Mouse (Mus musculus) heart, postnatal 0 days (tissue): ENCODE results near the gene Ppp1r37. TPM values are rescaled to one million over a fixed set of nuclear protein-coding genes. Genes with fewer than 3 reads are reported as not detected.

Experiments used
- ATAC-seq: fragments of 200-750 bp; cut with Nextera tagmentation; 2 replicates; pipeline ENCODE4 v1.8.0; 2017; ENCODE audit warnings: low read depth, moderate number of reproducible peaks, moderate library complexity; ENCODE audit not compliant: insufficient read depth
- DNase-seq: peaks from one replicate; pipeline ENCODE4 v3.0.0-alpha.2; 2016; ENCODE audit warnings: low spot score
- H3K27ac ChIP-seq: fragments of 300-500 bp; sonication (generic); 2 replicates; pipeline ENCODE4 v1.5.1; 2014; ENCODE audit warnings: low read depth, mild to moderate bottlenecking
- H3K27me3 ChIP-seq: fragments of 300-500 bp; sonication (generic); 2 replicates; pipeline ENCODE4 v1.6.1; 2014; ENCODE audit warnings: low read length, mixed read lengths; ENCODE audit not compliant: control insufficient read depth, insufficient read depth
- H3K36me3 ChIP-seq: fragments of 300-500 bp; sonication (generic); replicated peaks from 2 replicates; pipeline ENCODE4 v1.6.1; 2014; ENCODE audit warnings: low read length, mixed read lengths; ENCODE audit not compliant: control insufficient read depth, insufficient read depth
- H3K4me1 ChIP-seq: fragments of 300-500 bp; sonication (generic); 2 replicates; pipeline ENCODE4 v1.6.1; 2014; ENCODE audit warnings: antibody characterized with exemption; ENCODE audit not compliant: control insufficient read depth, insufficient read depth
- H3K4me2 ChIP-seq: fragments of 300-500 bp; sonication (generic); 2 replicates; pipeline ENCODE4 v1.6.1; 2014; ENCODE audit warnings: low read depth, mild to moderate bottlenecking, low read length, moderate library complexity
- H3K4me3 ChIP-seq: fragments of 300-500 bp; sonication (generic); 2 replicates; pipeline ENCODE4 v1.5.1; 2014; ENCODE audit warnings: low read depth, low read length
- H3K9ac ChIP-seq: fragments of 300-500 bp; sonication (generic); replicated peaks from 2 replicates; pipeline ENCODE4 v1.6.1; 2014; ENCODE audit warnings: low read depth, low read length, mixed read lengths
- H3K9me3 ChIP-seq: fragments of 300-500 bp; sonication (generic); replicated peaks from 2 replicates; pipeline ENCODE4 v1.6.1; 2016; ENCODE audit warnings: low read length; ENCODE audit not compliant: control insufficient read depth
- CTCF ChIP-seq: IDR thresholded peaks from 2 replicates; pipeline ENCODE4 v1.5.1; 2016; ENCODE audit warnings: antibody characterized with exemption, control low read depth, low read depth
- EP300 ChIP-seq: IDR thresholded peaks from 2 replicates; pipeline ENCODE4 v1.6.1; 2016; ENCODE audit warnings: antibody characterized with exemption, low read depth
- WGBS: fragments of 180-500 bp; shearing (Covaris S2); extraction: QIAGEN DNeasy Blood & Tissue Kit; methylation state at CpG from one replicate; pipeline ENCODE4 v1.1.7; 2014; 5-methylcytosine and 5-hydroxymethylcytosine counted together
- polyA plus RNA-seq: library from polyadenylated mRNA; unstranded; fragments of >200 nt; fragmentation: Nextera tagmentation; extraction: Ambion mirVana; gene quantifications from 2 replicates; pipeline ENCODE4 v1.2.1, GENCODE M21; 2015
- total RNA-seq: library from RNA; depleted of rRNA; stranded (reverse); fragments of >200 nt; gene quantifications from 2 replicates; pipeline ENCODE4 v1.2.3, GENCODE M21; 2014; ENCODE audit warnings: low replicate concordance

Ppp1r37 gene
- total and polyA plus RNA-seq, 2 experiments from 2014 or later = 12.6 to 40.6 TPM

GRCm38 (mm10) chr7:19509786-19510185 lies 53.1 kb downstream of the Ppp1r37 start:
- peaks cover 17% of the 10 kb centered on the region; the same call in 1 of the 2 replicates for H3K4me1 ChIP-seq
- H3K9ac ChIP-seq = no peak overlapping the region
- WGBS = 88% methylated on average over 7 of the region's 7 CpGs
- H3K27ac ChIP-seq = peak overlapping the region; percentile 76
- no peaks in the 10 kb centered on the region for H3K27me3 ChIP-seq
- DNase-seq (no peak), ATAC-seq (no peak)
- no peaks in the 10 kb centered on the region for H3K36me3 ChIP-seq
- no peak for TF ChIP-seq EP300
- TF ChIP-seq CTCF = no peak
- H3K4me2 ChIP-seq = peak overlapping the region; percentile 76; the same call in 1 of the 2 replicates
- H3K9me3 ChIP-seq = no peaks in the 10 kb centered on the region
- H3K4me3 ChIP-seq = no peak overlapping the region

GRCm38 (mm10) chr7:19508924-19509568 lies 53.8 kb downstream of the Ppp1r37 start:
- H3K4me1 ChIP-seq = peaks cover 17% of the 10 kb centered on the region; the same call in 1 of the 2 replicates
- WGBS = 3% methylated on average over 15 of the region's 15 CpGs
- H3K4me2 ChIP-seq = peak overlapping the region; percentile 76
- TF ChIP-seq CTCF (no peak), EP300 (no peak)
- H3K36me3 ChIP-seq = no peaks in the 10 kb centered on the region
- H3K9me3 ChIP-seq = no peaks in the 10 kb centered on the region
- no peaks in the 10 kb centered on the region for H3K27me3 ChIP-seq
- peak; percentile 25; the same call in 1 of the 2 replicates for ATAC-seq
- peak overlapping the region; percentile 61 for H3K9ac ChIP-seq
- H3K27ac ChIP-seq = peak overlapping the region; percentile 76
- H3K4me3 ChIP-seq = peak overlapping the region; percentile 62
- peak; percentile 32 for DNase-seq

- H3K27me3 ChIP-seq = no peaks in the 10 kb centered on the region
- peak within 1 kb of the TSS; percentile 61 for H3K9ac ChIP-seq
- under 1% methylated on average over 56 of the region's 56 CpGs for WGBS
- H3K27ac ChIP-seq = peak within 1 kb of the TSS; percentile 76
- ATAC-seq (peak; percentile 95), DNase-seq (peak; percentile 93)
- peaks cover 17% of the 10 kb centered on the region; the same call in 1 of the 2 replicates for H3K4me1 ChIP-seq
- H3K9me3 ChIP-seq = no peaks in the 10 kb centered on the region
- no peaks in the 10 kb centered on the region for H3K36me3 ChIP-seq
- peak within 1 kb of the TSS; percentile 62 for H3K4me3 ChIP-seq
- H3K4me2 ChIP-seq = peak within 1 kb of the TSS; percentile 76
- no peak for TF ChIP-seq CTCF
- peak; percentile 2; the same call in 1 of the 2 replicates for TF ChIP-seq EP300
Observed at GRCm38 (mm10) chr7:19508150-19508923, 54.5 kb downstream of the Ppp1r37 start, which contains the start of the genes Bloc1s3 and Trappc6a. Gene Bloc1s3, minus strand, starts transcription at chr7:19508367. Gene Trappc6a, plus strand, starts transcription at chr7:19508395.

DNA sequence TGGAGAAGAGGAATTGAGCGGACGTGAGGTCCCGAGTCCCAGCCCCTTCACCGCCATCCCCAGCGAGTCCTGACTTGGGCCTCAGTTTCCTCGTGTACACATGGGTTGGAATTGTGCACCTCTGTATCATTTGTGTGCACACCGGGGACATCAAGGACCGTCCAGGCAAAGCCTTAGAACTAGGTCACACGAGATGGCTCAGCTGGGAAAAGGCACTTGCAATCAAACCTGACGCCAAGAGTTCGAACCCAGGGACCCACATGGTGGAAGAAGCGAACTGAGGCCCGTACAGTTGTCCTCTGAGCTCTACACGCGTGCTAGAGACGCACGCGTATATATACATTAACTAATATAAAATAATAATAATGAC lies 55.3 kb downstream of the Ppp1r37 start:
- no peak for DNase-seq
- TF ChIP-seq CTCF = no peak
- TF ChIP-seq EP300 = no peak
- no peaks in the 10 kb centered on the region for H3K9me3 ChIP-seq
- H3K4me2 ChIP-seq = peak overlapping the region; percentile 76
- peaks cover 17% of the 10 kb centered on the region; the same call in 1 of the 2 replicates for H3K4me1 ChIP-seq
- peak overlapping the region; percentile 76; the same call in 1 of the 2 replicates for H3K27ac ChIP-seq
- H3K36me3 ChIP-seq = no peaks in the 10 kb centered on the region
- ATAC-seq = no peak
- WGBS = 4% methylated on average over 18 of the region's 18 CpGs
- H3K27me3 ChIP-seq = no peaks in the 10 kb centered on the region
- peak overlapping the region; percentile 53 for H3K9ac ChIP-seq
- peak overlapping the region; percentile 62 for H3K4me3 ChIP-seq

DNA sequence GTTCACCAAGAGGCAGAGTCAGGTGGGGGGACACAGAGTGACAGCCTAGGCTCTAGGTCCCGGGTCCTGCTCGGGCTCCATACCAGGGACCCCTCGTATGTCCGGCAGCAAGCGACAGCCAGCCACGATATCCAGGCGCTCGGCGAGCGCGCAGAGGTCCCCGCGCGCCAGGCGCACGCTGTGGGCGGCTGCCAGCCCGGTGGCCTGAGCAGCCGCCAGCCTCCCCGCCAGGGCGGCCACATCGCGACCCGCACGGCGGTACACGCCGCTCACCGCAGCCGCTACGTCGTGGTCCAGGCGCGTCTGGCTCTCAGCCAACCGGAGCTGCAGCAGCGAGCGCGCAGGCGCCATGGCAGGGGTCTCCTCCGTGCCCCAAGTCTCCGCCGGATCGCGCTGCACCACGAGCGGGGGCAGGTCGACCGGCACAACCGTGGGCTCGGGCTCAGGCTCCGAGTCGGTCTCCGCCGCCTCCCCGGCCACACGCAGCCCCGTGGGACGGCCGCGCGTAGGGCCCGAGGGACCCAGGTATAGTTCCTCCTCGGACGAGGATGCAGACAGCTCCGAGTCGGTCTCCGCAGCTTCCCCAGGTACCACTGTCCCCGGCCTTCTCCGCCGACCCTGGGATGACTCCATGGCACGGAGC lies 55.8 kb downstream of the Ppp1r37 start:
- H3K36me3 ChIP-seq = no peaks in the 10 kb centered on the region
- peak overlapping the region; percentile 53 for H3K9ac ChIP-seq
- peaks cover 17% of the 10 kb centered on the region; the same call in 1 of the 2 replicates for H3K4me1 ChIP-seq
- ATAC-seq = no peak
- no peaks in the 10 kb centered on the region for H3K9me3 ChIP-seq
- H3K4me2 ChIP-seq = peak overlapping the region; percentile 76
- no peaks in the 10 kb centered on the region for H3K27me3 ChIP-seq
- no peak for DNase-seq
- H3K27ac ChIP-seq = no peak overlapping the region
- H3K4me3 ChIP-seq = peak overlapping the region; percentile 62
- 4% methylated on average over 66 of the region's 71 CpGs for WGBS
- TF ChIP-seq CTCF = no peak
- TF ChIP-seq EP300 = no peak
